Mouse (Mus musculus) thymus, adult 2 months (tissue): ENCODE measurements around the gene Fam168a.

Experiments used
- CTCF ChIP-seq: fragments of 200-500 bp; IDR thresholded peaks from 2 replicates; pipeline ENCODE4 v1.5.1; 2012; ENCODE audit warnings: mild to moderate bottlenecking, control low read depth, low read length, moderate library complexity, borderline replicate concordance; ENCODE audit not compliant: control insufficient read depth, poor library complexity, insufficient read depth; ENCODE audit errors: extremely low read depth
- POLR2A ChIP-seq: fragments of 200-500 bp; IDR thresholded peaks from 2 replicates; pipeline ENCODE4 v1.6.1; 2012; ENCODE audit warnings: mild to moderate bottlenecking, low read length, control low read depth, moderate library complexity; ENCODE audit not compliant: control insufficient read depth, poor library complexity, insufficient read depth; ENCODE audit errors: extremely low read depth

DNA sequence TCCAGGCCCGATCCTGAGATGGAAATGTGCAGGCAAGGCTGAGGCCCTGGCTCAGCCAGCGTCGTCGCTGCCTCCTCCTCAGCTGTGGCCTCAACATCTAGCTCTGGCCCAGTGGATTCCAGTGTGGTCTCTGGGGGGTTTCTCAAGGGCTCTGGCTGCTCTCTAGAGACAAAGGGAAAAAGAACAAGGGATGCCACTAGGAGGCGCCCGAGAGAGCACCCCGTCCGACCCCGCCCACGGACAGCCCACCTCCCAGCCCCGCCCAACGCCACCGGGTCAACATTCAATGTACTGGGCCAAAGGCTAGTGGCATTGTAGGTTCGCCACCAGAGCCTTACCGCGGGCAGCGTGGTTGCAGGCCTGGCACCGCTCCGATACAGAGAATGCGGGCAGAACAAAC, 173.2 kb downstream of the Fam168a start:
- TF ChIP-seq CTCF: peak; percentile 70; the same call in 1 of the 2 replicates
- TF ChIP-seq POLR2A: no peak
